In the genomic region with DNA sequence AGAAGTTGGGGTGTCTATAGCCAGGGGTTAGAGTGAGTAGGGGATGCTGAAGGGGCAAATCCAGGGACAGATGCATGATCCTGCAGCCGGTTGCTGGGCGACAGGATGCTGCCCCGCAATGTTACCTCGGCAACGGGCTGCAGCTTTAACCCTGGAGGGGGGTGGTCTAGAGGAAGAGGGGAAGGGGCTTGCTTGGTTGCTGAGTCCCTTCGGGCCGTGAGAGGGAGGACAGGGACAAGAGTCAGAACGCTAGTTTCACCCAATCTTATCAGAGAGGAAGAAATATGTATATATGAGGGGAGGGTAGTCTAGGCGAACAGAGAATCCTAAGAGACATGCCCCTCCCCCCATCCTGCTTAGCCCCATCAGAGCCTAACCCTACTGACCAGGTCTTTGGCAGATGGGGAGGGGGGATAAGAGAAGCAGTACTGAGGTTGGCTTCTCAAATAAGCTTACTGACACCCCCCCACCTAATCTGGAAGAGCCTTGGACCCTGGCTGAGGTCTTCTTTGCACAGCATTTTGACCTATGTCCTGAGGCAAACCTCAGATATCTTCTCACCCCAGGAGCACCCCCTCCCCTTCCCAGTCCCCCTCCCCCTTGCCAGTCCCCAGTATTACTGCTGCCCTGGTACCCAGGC, we compare ENCODE assay signal across 10 mouse cellular contexts. TPM values are rescaled to one million over a fixed set of nuclear protein-coding genes. Genes with fewer than 3 reads are reported as not detected.
DNase-seq lines count a peak whose midpoint lies in the region; ATAC-seq and TF ChIP-seq lines count a peak whose summit lies in the region.
"Had no signal": no experiment of that assay in that cellular context is flagged by ENCODE, and none has a peak within 500 bp of the region (broad histone marks: within the 10 kb centered on the region; RNA-seq: fewer than 3 reads in every experiment).

No protein-coding gene starts in this region.

- H3K4me2 ChIP-seq in kidney, postnatal 0 days (ENCODE audit: low read length): peak overlapping the region; percentile 97; the same call in 1 of the 2 replicates
- H3K4me2 ChIP-seq in embryonic facial prominence, embryonic 15.5 days (replicated peaks): peak overlapping the region; percentile 84
- H3K4me2 ChIP-seq in neural tube, embryonic 15.5 days: peak overlapping the region; percentile 94

- no peak overlapping the region for H3K27ac ChIP-seq in kidney, postnatal 0 days
- H3K27ac ChIP-seq in embryonic facial prominence, embryonic 15.5 days (replicated peaks): no peak overlapping the region
- H3K27ac ChIP-seq in limb, embryonic 10.5 days: 0 out of 2 replicates have a peak overlapping the region, but pooled peaks have one; percentile 12
- peak overlapping the region; percentile 98 for H3K27ac ChIP-seq in neural tube, embryonic 15.5 days (replicated peaks)
- H3K27ac ChIP-seq: macrophage had no signal

- DNase-seq in kidney, postnatal 0 days (ENCODE audit: low spot score): no peak
- no peak for DNase-seq in kidney, adult 8-10 months
- DNase-seq in limb, embryonic 10.5 days (ENCODE audit: low spot score): peak; percentile 64
- DNase-seq in urinary bladder, postnatal 14 days (ENCODE audit: low spot score): no peak
- no peak for DNase-seq in cerebellum, adult 8-10 months
- DNase-seq in spleen, adult 12 weeks (ENCODE audit: low spot score): no peak
- DNase-seq: heart, postnatal 36 days had no signal

- no peak overlapping the region for H3K9ac ChIP-seq in kidney, postnatal 0 days (ENCODE audit: low read depth, low read length)
- 0 out of 2 replicates have a peak overlapping the region, but pooled peaks have one; percentile 78 for H3K9ac ChIP-seq in embryonic facial prominence, embryonic 15.5 days
- peak overlapping the region; percentile 98 for H3K9ac ChIP-seq in neural tube, embryonic 15.5 days (replicated peaks)

- no peak for TF ChIP-seq CTCF in kidney, postnatal 0 days (IDR thresholded peaks at IDR 0.05; ENCODE audit: low read depth)

- no peaks in the 10 kb centered on the region for H3K9me3 ChIP-seq in kidney, postnatal 0 days (replicated peaks; ENCODE audit: low read length)
- no peaks in the 10 kb centered on the region for H3K9me3 ChIP-seq in embryonic facial prominence, embryonic 15.5 days (replicated peaks)
- H3K9me3 ChIP-seq in limb, embryonic 10.5 days (replicated peaks): no peaks in the 10 kb centered on the region
- no peaks in the 10 kb centered on the region for H3K9me3 ChIP-seq in neural tube, embryonic 15.5 days (replicated peaks)

- H3K4me3 ChIP-seq in kidney, postnatal 0 days (replicated peaks; ENCODE audit: low read depth, low read length): no peak overlapping the region
- peak overlapping the region; percentile 72 for H3K4me3 ChIP-seq in embryonic facial prominence, embryonic 15.5 days (replicated peaks)
- peak overlapping the region; percentile 72 for H3K4me3 ChIP-seq in limb, embryonic 10.5 days
- peak overlapping the region; percentile 89 for H3K4me3 ChIP-seq in neural tube, embryonic 15.5 days (replicated peaks)

- no peaks in the 10 kb centered on the region for H3K36me3 ChIP-seq in kidney, postnatal 0 days (ENCODE audit: insufficient read depth, low read length)
- H3K36me3 ChIP-seq in embryonic facial prominence, embryonic 15.5 days: peaks cover 16% of the 10 kb centered on the region
- peaks cover 19% of the 10 kb centered on the region for H3K36me3 ChIP-seq in limb, embryonic 10.5 days
- H3K36me3 ChIP-seq in neural tube, embryonic 15.5 days: peaks cover 23% of the 10 kb centered on the region

- no peaks in the 10 kb centered on the region for H3K27me3 ChIP-seq in kidney, postnatal 0 days (ENCODE audit: insufficient read depth, low read length)
- H3K27me3 ChIP-seq in embryonic facial prominence, embryonic 15.5 days: no peaks in the 10 kb centered on the region
- H3K27me3 ChIP-seq in limb, embryonic 10.5 days (ENCODE audit: low read depth, poor library complexity, severe bottlenecking): peaks cover 53% of the 10 kb centered on the region
- H3K27me3 ChIP-seq in neural tube, embryonic 15.5 days (replicated peaks): no peaks in the 10 kb centered on the region

- H3K4me1 ChIP-seq in kidney, postnatal 0 days (replicated peaks; ENCODE audit: insufficient read depth, low read length): peaks cover 27% of the 10 kb centered on the region
- H3K4me1 ChIP-seq in embryonic facial prominence, embryonic 15.5 days: peaks cover 49% of the 10 kb centered on the region
- peaks cover 61% of the 10 kb centered on the region for H3K4me1 ChIP-seq in limb, embryonic 10.5 days
- H3K4me1 ChIP-seq in neural tube, embryonic 15.5 days: peaks cover 49% of the 10 kb centered on the region

- WGBS in kidney, postnatal 0 days: 23% methylated on average over 9 of the region's 9 CpGs
- WGBS in embryonic facial prominence, embryonic 15.5 days: 17% methylated on average over 9 of the region's 9 CpGs
- 5% methylated on average over 9 of the region's 9 CpGs for WGBS in limb, embryonic 10.5 days
- 5% methylated on average over 9 of the region's 9 CpGs for WGBS in neural tube, embryonic 15.5 days

- no peak for ATAC-seq in kidney, postnatal 0 days (replicated peaks; ENCODE audit: low FRiP score, low read depth)
- no peak for ATAC-seq in embryonic facial prominence, embryonic 15.5 days (ENCODE audit: insufficient number of reproducible peaks, low FRiP score, low TSS enrichment, low read depth)
- no peak for ATAC-seq in neural tube, embryonic 15.5 days (ENCODE audit: low FRiP score)

RNA-seq across cellular contexts. Expression of gene Nlgn2, which starts 2.1 kb away (rescaled TPM):
- polyA plus RNA-seq in kidney, postnatal 0 days (2015; fragmentation: Nextera tagmentation; extraction: Ambion mirVana): 4.1 and 4.7 TPM in 2 replicates
- 10.6 and 11.6 TPM in 2 replicates for polyA plus RNA-seq in embryonic facial prominence, embryonic 15.5 days (2015; fragmentation: Nextera tagmentation; extraction: Ambion mirVana)
- polyA plus RNA-seq in limb, embryonic 10.5 days (2016; fragmentation: Nextera tagmentation; extraction: Ambion mirVana): 2.2 and 3.5 TPM in 2 replicates
- polyA plus RNA-seq in neural tube, embryonic 15.5 days (2015; fragmentation: Nextera tagmentation; extraction: Ambion mirVana): 19.4 and 21.4 TPM in 2 replicates

RNA-seq across cellular contexts. Expression of gene Tmem256, which starts 2.9 kb away (rescaled TPM):
- 485 and 528 TPM in 2 replicates for polyA plus RNA-seq in kidney, postnatal 0 days (2015; fragmentation: Nextera tagmentation; extraction: Ambion mirVana)
- polyA plus RNA-seq in embryonic facial prominence, embryonic 15.5 days (2015; fragmentation: Nextera tagmentation; extraction: Ambion mirVana): 388 and 399 TPM in 2 replicates
- polyA plus RNA-seq in limb, embryonic 10.5 days (2016; fragmentation: Nextera tagmentation; extraction: Ambion mirVana): 269 and 280 TPM in 2 replicates
- polyA plus RNA-seq in neural tube, embryonic 15.5 days (2015; fragmentation: Nextera tagmentation; extraction: Ambion mirVana): 368 and 430 TPM in 2 replicates

RNA-seq across cellular contexts. Expression of gene Plscr3, which starts 10.7 kb away (rescaled TPM):
- 96.4 and 102 TPM in 2 replicates for polyA plus RNA-seq in kidney, postnatal 0 days (2015; fragmentation: Nextera tagmentation; extraction: Ambion mirVana)
- 126 and 148 TPM in 2 replicates for polyA plus RNA-seq in embryonic facial prominence, embryonic 15.5 days (2015; fragmentation: Nextera tagmentation; extraction: Ambion mirVana)
- 96.7 and 117 TPM in 2 replicates for polyA plus RNA-seq in limb, embryonic 10.5 days (2016; fragmentation: Nextera tagmentation; extraction: Ambion mirVana)
- 44.3 and 53.1 TPM in 2 replicates for polyA plus RNA-seq in neural tube, embryonic 15.5 days (2015; fragmentation: Nextera tagmentation; extraction: Ambion mirVana)

RNA-seq across cellular contexts. Expression of gene Spem1, which starts 13.5 kb away (rescaled TPM):
- polyA plus RNA-seq in kidney, postnatal 0 days (2015; fragmentation: Nextera tagmentation; extraction: Ambion mirVana): not detected in 2 replicates
- 0.16 and 0.38 TPM in 2 replicates for polyA plus RNA-seq in embryonic facial prominence, embryonic 15.5 days (2015; fragmentation: Nextera tagmentation; extraction: Ambion mirVana)
- polyA plus RNA-seq in limb, embryonic 10.5 days (2016; fragmentation: Nextera tagmentation; extraction: Ambion mirVana): not detected in 2 replicates
- 0.29 and 0.34 TPM in 2 replicates for polyA plus RNA-seq in neural tube, embryonic 15.5 days (2015; fragmentation: Nextera tagmentation; extraction: Ambion mirVana)
- polyA plus RNA-seq: macrophage had no signal

RNA-seq across cellular contexts. Expression of gene Spem2, which starts 17.2 kb away (rescaled TPM):
- not detected in 2 replicates for polyA plus RNA-seq in kidney, postnatal 0 days (2015; fragmentation: Nextera tagmentation; extraction: Ambion mirVana)
- not detected in 2 replicates for polyA plus RNA-seq in embryonic facial prominence, embryonic 15.5 days (2015; fragmentation: Nextera tagmentation; extraction: Ambion mirVana)
- not detected in 2 replicates for polyA plus RNA-seq in limb, embryonic 10.5 days (2016; fragmentation: Nextera tagmentation; extraction: Ambion mirVana)
- polyA plus RNA-seq in neural tube, embryonic 15.5 days (2015; fragmentation: Nextera tagmentation; extraction: Ambion mirVana): not detected in 2 replicates
- polyA plus RNA-seq: macrophage had no signal

Comparison
In these comparisons a context has a peak if more than half of its experiments do, and no peak if none do; other contexts are left out.
1. H3K27ac ChIP-seq: peak in limb, embryonic 10.5 days (single experiment) and neural tube, embryonic 15.5 days (single experiment); none in kidney, postnatal 0 days (single experiment) and embryonic facial prominence, embryonic 15.5 days (single experiment).
2. Peak in every context shown above with its lines, with median percentiles within 50 percentile points of each other: H3K4me2 ChIP-seq.